Mouse (Mus musculus): ENCODE data around the gene Pmm1.
"Not testable (repeated sequence)": the region's sequence is repeated elsewhere in the genome, so short reads cannot be mapped to it uniquely, and the experiment has no call there.

Gene Pmm1

DNA sequence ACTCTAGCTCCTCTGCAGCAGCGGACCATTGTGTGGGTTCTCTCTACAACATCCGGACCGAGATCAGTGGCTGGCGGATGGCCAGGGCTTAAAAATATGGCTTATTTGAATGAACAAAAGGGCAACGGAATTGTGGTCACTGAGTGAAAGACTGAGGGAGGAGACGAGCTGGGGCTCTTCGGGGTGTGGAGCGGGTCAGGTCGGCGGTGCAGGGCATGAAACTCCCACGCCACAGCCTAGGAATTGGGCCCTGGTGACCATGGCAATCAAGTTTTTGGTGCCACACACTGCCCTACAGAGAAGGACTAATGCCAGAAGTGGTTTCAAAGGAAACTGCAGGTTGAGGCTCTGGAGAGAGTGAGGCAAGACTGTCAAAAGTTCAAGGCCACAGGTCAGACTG is 32.5 kb downstream of the Pmm1 start:
- DNase-seq (ENCODE audit: extremely low spot score, low spot score) = no peak

DNA sequence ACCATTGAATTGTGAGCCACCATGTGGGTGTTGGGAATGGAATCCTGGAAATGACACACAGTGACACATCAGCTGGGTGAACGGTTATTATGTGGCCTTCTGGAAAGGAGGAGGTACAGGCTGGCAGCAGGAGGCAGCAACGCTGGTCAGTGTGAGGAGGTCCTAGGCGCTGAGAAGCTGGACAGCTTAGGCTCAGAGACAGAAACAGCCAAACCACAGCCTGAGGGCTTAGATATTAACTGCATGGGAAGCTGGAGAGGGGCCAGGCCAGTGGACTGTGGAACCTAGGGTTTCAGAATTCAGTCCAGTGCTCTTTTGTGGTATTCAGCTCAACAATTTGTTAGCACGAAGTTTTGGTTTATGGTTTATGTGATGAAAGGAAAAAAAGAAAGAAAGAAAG is 33.0 kb downstream of the Pmm1 start:
- no peak for DNase-seq (ENCODE audit: extremely low spot score, low spot score)

DNA sequence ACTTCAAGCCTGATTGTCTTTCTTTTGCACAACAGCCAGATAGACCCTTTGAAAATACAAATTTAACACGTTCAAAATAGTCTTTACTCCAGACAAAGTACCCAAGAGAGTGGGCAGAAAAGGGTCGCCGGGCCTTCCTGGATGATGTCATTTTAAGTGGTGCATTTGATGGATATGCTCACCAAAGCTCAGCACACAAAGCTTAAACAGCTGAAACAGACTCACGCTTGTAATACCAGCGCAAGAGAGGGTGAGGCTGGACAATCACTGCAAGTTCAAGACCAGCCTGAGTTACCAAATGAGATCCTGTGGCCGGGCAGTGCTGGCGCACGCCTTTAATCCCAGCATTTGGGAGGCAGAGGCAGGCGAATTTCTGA is 34.3 kb downstream of the Pmm1 start:
- no peak for DNase-seq (ENCODE audit: extremely low spot score, low spot score)

DNA sequence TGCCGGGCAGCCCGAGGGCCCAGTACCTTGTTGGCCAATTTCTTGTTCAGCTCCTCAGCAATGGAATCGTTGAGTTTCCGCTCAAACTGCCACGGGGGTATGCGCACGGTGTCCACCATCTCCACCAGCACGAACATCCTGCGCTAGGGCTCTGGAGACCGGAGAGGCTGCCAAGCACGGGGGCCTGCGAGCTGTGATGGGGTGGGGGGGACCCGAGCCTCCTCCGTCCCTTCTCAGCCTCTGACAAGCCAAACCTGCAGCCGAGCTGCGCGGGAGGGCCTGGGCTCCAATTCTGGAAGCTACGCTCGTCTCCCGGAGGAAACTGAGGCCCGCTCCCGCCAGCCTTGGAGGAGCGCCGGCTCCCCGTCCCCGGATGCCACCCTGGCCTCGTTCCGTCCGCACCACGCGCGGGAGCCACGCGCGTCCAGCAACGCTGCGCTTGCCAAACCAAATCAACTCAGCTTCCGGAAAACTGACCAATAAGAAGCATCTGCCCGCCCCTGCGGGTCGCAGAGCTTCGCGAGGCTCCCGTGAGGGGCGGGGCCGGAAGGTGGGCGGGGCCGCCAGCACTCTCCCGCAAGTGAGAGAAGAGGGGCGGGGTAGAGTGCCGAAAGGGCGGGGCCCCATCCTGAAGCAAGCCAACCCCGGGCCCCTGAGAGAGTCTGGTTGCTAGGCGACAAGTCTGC is 34.8 kb downstream of the Pmm1 start, which contains the start of gene Polr3h:
Gene Polr3h, minus strand, starts transcription at position 481 of the 686 bp plus-strand sequence.
- peak; percentile 95 for DNase-seq (ENCODE audit: extremely low spot score, low spot score)

DNA sequence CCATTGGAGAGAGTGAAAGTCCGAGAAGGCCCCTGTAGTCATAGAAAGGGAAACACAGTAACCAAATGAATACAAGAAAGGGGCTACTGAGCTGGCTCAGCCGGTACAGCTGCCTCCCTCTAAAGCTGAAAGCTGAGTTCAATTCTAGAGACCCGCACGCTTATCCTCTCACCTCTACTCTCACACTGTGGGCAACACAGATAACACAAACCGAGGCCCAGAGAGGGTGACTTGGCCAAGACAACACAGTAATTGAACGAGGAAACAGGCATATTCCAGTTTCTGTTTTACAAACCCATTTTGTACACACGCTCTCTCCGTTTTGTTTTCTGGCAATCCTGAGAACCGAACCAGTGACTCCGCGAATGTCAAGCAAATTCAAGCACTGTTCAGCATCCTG is 35.8 kb downstream of the Pmm1 start:
- DNase-seq (ENCODE audit: extremely low spot score, low spot score) = no peak

DNA sequence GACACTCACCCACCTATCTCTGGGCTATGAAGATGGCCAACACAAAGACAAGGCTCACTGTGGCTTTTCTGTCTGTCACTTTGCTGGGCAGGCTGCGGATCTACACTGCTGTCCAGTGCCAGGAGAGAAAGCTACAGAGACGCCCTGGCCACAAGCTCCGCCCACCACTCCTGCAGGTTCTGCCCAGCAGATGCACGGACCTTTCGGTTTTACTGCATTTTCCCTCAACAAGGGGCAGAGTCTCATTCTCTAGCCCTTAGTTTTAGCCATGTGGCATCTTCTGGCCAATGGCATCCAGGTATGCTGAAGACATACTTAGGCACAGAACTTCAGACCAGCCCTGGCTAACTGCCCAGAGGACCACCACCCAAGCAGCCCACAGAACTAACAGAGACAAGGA is 39.5 kb downstream of the Pmm1 start:
- no peak for DNase-seq (ENCODE audit: extremely low spot score, low spot score)

DNA sequence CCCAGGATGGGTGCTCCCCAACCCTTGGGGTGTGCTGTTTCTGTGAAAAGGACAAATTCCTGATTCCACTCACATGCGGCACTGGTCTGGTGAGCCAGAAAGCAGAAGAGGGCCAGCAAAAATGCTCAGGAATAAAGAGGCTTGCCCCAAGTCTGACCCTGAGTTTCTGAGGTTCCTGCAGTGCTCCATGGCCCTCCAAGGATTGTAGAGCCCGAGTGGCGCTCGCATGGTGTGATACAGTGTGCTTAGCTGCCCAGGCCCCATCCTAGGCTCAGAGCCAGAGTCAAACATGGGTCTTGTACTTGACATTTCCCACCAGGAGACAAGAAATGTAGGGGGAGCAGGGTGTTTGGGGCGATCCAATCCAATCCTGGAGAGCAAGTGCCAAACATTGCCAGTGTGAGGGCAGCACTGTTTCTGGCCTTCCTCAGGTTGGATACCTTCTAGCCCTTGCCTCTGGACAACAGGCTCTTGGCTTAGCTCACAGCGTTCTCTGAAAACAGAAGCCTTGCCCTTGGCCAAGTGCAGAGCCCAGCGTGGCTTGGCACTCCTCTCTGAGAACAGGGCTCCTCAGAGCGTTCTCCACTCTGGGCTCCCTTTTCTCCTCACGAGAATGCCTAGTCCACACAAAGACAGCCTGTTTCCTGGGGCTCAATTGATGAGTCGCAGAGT is 40.0 kb downstream of the Pmm1 start:
- DNase-seq (ENCODE audit: extremely low spot score, low spot score) = no peak

DNA sequence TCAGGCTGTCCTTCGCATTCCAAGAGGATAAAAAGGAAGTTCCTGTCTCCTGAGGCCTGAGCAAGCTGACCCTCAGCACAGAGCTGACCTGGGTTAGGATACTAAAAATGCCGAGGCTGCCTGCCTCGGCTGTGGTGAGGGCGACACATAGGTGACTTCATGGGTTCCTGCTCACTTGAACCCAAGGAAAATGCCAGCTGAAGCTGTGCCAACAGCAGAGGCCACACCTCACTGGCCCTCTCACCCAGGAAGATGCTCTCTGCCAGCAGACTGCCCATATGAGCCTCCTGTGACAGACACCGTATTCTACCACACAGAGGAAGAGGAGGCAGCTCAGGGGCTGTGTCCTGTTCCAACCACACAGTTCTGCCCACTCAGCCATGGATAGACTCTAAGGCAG is 41.7 kb downstream of the Pmm1 start:
- no peak for DNase-seq (ENCODE audit: extremely low spot score, low spot score)

DNA sequence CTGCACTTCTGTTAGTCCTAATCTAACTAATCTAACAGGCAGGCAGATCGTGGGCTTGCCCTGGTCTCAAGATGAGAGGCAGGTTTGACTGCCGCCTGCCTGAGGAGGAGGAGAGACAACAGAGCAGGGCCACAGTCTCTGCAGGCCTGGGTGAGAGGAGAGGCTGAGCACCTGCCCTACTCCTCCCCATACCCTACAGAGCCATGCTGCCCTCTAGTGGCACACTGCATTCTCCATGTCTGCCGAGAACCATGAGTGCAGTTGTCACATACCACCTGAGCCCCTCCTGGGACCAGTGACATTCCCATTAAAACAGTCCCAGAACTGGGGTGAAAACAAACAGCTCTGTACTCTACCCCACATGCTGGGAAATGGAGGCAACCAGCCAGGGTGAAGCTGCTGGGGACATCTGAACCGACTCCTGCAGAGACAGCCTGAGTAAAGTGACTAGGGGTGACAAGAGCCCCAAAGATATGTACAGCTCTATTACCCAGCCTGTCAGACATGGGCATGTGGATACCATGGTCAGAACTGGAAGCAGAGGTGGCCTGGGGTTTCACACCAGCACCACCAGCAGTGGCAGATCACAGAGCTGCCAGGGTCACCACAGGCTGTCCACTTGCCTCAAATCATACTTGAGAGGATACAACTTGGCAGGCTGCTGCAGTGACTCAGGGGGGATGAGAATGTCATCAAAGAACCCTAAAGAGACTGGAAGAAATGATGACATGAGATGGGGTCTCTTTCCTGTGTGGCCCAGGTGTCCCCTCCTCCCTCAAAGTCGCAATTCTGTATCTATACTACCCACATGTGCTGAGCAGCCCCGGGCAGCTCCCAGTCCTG is 42.9 kb downstream of the Pmm1 start:
- peak; percentile 61 for DNase-seq (ENCODE audit: extremely low spot score, low spot score)

DNA sequence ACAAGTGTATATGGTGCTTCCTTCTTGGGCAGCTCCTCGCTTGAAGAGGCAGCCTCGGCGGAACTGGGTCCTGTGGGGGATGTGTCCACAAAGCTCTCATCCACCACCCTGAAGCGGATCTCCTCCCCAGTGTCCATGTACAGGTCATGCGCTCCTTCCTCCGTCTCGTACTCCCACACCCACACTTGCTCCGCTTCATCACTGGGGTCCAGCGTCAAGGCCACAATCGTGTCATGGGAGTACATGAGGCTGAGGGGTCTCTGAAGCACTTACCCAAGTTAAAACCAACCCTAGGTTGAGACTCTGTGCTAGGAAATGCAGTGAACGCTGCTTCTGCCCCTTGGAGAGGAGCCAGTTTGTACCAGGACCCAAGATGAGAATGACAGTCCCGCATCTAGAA is 43.5 kb downstream of the Pmm1 start:
- no peak for DNase-seq (ENCODE audit: extremely low spot score, low spot score)

DNA sequence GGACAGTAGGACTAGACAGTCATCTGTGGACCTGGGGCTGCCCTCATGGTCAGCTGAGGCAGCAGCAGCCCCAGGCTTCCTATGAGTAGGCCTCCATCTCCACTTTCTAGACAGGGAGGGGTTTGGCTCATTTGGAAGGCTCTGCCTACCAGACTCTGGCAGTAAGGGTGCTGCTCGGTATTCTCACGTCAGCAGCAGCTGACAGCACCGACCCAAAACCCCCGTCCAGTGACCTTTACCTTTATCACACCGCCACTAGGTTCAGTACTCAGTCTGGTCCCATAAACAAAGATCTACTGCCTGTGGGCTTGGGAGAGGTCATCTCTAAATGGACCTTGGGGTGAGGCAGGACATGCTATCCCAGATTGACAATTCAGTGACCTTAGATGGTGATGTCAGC is 45.1 kb downstream of the Pmm1 start:
- DNase-seq (ENCODE audit: extremely low spot score, low spot score) = no peak

DNA sequence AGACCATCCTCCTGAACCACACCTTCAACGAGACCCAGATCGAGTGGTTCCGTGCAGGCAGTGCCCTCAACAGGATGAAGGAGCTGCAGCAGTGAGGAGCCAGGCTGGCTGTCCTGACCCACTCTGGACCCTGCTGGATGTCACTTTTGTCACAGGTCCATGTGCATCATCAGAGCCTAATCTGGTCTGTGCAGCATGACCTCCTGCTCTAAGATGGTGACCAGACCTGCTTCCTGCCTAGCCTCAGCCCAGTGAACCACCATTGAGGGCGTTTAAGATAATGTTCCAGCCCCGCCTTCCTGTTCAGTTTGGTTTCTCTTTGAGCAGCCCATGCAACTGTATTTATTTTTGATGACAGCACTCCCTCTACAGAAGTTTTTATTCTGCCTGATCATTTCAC is 46.1 kb downstream of the Pmm1 start:
- no peak for DNase-seq (ENCODE audit: extremely low spot score, low spot score)

DNA sequence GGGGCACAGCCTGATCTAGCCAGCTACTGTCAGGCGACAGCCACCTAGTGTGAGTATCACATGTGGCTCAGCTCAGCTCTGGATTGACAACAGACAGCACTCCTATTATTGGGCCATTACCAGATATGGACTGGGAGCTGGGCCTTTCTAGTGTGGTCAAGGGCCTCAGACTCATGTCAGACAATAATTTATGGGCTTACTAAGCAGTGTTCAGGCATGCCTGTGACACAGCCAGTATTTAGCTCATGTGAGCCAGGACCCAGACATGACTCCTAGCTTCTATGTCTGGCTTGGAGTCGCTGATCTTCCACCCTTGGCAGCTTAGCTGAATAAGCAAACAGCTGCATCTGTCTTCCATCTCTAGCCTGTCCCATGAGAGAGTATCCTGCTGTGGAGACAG is 48.2 kb downstream of the Pmm1 start:
- DNase-seq (ENCODE audit: extremely low spot score, low spot score) = no peak

DNA sequence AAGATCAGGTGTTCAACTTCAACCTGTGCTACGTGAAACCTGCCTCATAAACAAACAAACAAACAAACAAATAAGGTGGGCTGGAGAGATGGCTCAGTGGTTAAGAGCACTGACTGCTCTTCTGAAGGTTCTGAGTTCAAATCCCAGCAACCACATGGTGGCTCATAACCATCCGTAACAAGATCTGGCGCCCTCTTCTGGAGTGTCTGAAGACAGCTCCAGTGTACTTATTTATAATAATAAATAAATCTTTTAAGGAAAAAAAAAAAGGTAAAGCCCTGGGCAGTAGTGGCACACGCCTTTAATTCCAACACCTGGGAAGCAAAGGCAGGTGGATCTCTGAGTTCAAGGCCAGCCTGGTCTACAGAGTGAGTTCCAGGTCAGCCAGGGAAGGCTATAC is 52.0 kb downstream of the Pmm1 start:
- not testable (repeated sequence) for DNase-seq (ENCODE audit: extremely low spot score, low spot score)

DNA sequence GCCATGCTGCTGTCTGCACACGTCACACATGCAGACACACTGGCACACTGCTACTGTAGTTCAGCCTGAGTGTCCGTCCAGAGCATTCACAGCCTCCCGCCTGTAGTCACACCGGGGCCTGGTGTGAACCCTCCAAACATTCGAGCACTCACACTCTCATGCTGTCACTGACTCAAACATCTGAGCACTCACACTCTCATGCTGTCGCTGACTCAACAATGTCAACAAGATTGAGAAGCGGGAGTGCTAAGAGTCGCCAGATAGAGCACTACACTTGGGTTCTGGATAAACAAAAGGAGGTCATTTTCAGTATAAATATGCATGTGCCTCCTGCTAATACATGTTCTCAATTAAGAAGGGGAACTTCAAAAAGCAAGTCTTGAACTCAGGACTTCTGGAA is 52.8 kb downstream of the Pmm1 start:
- DNase-seq (ENCODE audit: extremely low spot score, low spot score) = no peak

DNA sequence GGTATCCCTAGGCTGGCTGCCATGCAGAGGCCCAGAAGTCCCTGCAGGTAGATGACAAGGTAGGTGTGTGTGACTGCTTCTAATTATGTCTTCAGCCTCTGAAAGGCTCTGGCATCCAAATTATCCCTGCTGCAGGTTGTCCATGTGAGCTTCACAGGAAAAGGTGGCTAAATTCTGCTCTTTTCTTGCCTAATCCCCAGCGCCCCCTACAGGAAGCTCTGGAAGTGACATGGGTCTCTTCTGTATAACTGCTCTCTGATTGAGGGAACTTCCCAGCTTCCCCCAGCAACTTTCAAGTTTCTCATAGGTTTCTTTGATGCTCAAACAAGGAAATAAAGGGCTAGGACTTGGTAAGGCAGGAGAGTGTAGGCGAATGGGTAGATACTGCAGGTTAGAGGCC is 55.8 kb downstream of the Pmm1 start:
- DNase-seq (ENCODE audit: extremely low spot score, low spot score) = peak; percentile 67

All from neural tube, embryonic 10.5 days (tissue).